Mouse (Mus musculus) hindbrain, embryonic 15.5 days (tissue): ENCODE measurements around the gene Tmem273. TPM values are rescaled to one million over a fixed set of nuclear protein-coding genes. Genes with fewer than 3 reads are reported as not detected.

Experiments used
- ATAC-seq: fragments of 200-750 bp; cut with Nextera tagmentation; 2 replicates; pipeline ENCODE4 v1.8.0; 2017; ENCODE audit warnings: low read depth, moderate number of reproducible peaks, moderate TSS enrichment; ENCODE audit not compliant: low FRiP score
- H3K27ac ChIP-seq: fragments of 300-500 bp; sonication (generic); replicated peaks from 2 replicates; pipeline ENCODE4 v1.5.1; 2015; ENCODE audit warnings: mild to moderate bottlenecking, inconsistent platforms
- H3K27me3 ChIP-seq: fragments of 300-500 bp; sonication (generic); 2 replicates; pipeline ENCODE4 v1.6.1; 2015; ENCODE audit warnings: control low read depth, inconsistent platforms
- H3K36me3 ChIP-seq: fragments of 300-500 bp; sonication (generic); 2 replicates; pipeline ENCODE4 v1.6.1; 2015; ENCODE audit warnings: control low read depth, inconsistent platforms
- H3K4me1 ChIP-seq: fragments of 300-500 bp; sonication (generic); replicated peaks from 2 replicates; pipeline ENCODE4 v1.6.1; 2015; ENCODE audit warnings: control low read depth, inconsistent platforms
- H3K4me2 ChIP-seq: fragments of 300-500 bp; sonication (generic); 2 replicates; pipeline ENCODE4 v1.6.1; 2015; ENCODE audit warnings: moderate library complexity, mild to moderate bottlenecking, inconsistent platforms
- H3K4me3 ChIP-seq: fragments of 300-500 bp; sonication (generic); 2 replicates; pipeline ENCODE4 v1.5.1; 2015; ENCODE audit warnings: mild to moderate bottlenecking, inconsistent platforms
- H3K9ac ChIP-seq: fragments of 300-500 bp; sonication (generic); 2 replicates; pipeline ENCODE4 v1.6.1; 2015; ENCODE audit warnings: inconsistent platforms
- H3K9me3 ChIP-seq: fragments of 300-500 bp; sonication (generic); 2 replicates; pipeline ENCODE4 v1.6.1; 2016; ENCODE audit warnings: control low read depth, inconsistent platforms
- WGBS: fragments of 180-500 bp; shearing (Covaris S2); methylation state at CpG from one replicate; pipeline ENCODE4 v1.1.7; 2015; 5-methylcytosine and 5-hydroxymethylcytosine counted together
- polyA plus RNA-seq: library from polyadenylated mRNA; unstranded; fragments of >200 nt; fragmentation: Nextera tagmentation; extraction: Ambion mirVana; gene quantifications from 2 replicates; pipeline ENCODE4 v1.2.1, GENCODE M21; 2015

Gene Tmem273
- polyA plus RNA-seq, 1 experiment from 2014 or later, result 0.23 TPM

- Histone ChIP-seq H3K4me2 (no peak overlapping the region), H3K9me3 (no peaks in the 10 kb centered on the region), H3K27ac (no peak overlapping the region), H3K4me1 (0 out of 2 replicates have a peak, but pooled peaks cover 4% of the 10 kb centered on the region), H3K9ac (no peak overlapping the region), H3K27me3 (no peaks in the 10 kb centered on the region), H3K36me3 (no peaks in the 10 kb centered on the region), H3K4me3 (no peak overlapping the region)
- WGBS, result 77% methylated on average over 4 of the region's 4 CpGs
- ATAC-seq, result no peak
Observed at GRCm38 (mm10) chr14:32816533-32816932, 30.8 kb downstream of the Tmem273 start.

GRCm38 (mm10) chr14:32817258-32817657 is 31.5 kb downstream of the Tmem273 start:
- no peak overlapping the region for H3K4me2 ChIP-seq
- H3K4me3 ChIP-seq, result no peak overlapping the region
- 60% methylated on average over 7 of the region's 7 CpGs for WGBS
- no peaks in the 10 kb centered on the region for H3K27me3 ChIP-seq
- no peak overlapping the region for H3K9ac ChIP-seq
- ATAC-seq, result no peak
- 0 out of 2 replicates have a peak, but pooled peaks cover 4% of the 10 kb centered on the region for H3K4me1 ChIP-seq
- H3K9me3 ChIP-seq, result no peaks in the 10 kb centered on the region
- no peak overlapping the region for H3K27ac ChIP-seq
- H3K36me3 ChIP-seq, result no peaks in the 10 kb centered on the region

GRCm38 (mm10) chr14:32819297-32819696 is 33.5 kb downstream of the Tmem273 start:
- Histone ChIP-seq H3K4me1 (0 out of 2 replicates have a peak, but pooled peaks cover 7% of the 10 kb centered on the region), H3K27me3 (no peaks in the 10 kb centered on the region), H3K4me2 (no peak overlapping the region), H3K36me3 (no peaks in the 10 kb centered on the region), H3K4me3 (no peak overlapping the region), H3K9me3 (no peaks in the 10 kb centered on the region), H3K27ac (no peak overlapping the region), H3K9ac (no peak overlapping the region)
- ATAC-seq, result 0 out of 2 replicates have a peak, but pooled peaks have one; percentile 11
- 62% methylated on average over 1 of the region's 1 CpGs for WGBS

GRCm38 (mm10) chr14:32822812-32823211 is 37.0 kb downstream of the Tmem273 start:
- ATAC-seq, result no peak
- Histone ChIP-seq H3K27me3 (no peaks in the 10 kb centered on the region), H3K9ac (no peak overlapping the region), H3K4me3 (no peak overlapping the region), H3K9me3 (no peaks in the 10 kb centered on the region), H3K36me3 (no peaks in the 10 kb centered on the region), H3K27ac (no peak overlapping the region), H3K4me2 (no peak overlapping the region), H3K4me1 (peaks cover 21% of the 10 kb centered on the region)
- 87% methylated on average over 4 of the region's 4 CpGs for WGBS

- H3K4me2 ChIP-seq, result no peak overlapping the region
- no peaks in the 10 kb centered on the region for H3K27me3 ChIP-seq
- no peak for ATAC-seq
- H3K36me3 ChIP-seq, result no peaks in the 10 kb centered on the region
- no peaks in the 10 kb centered on the region for H3K9me3 ChIP-seq
- peaks cover 17% of the 10 kb centered on the region for H3K4me1 ChIP-seq
- no peak overlapping the region for H3K4me3 ChIP-seq
- H3K9ac ChIP-seq, result no peak overlapping the region
- WGBS, result 82% methylated on average over 3 of the region's 3 CpGs
- H3K27ac ChIP-seq, result no peak overlapping the region
Observed at GRCm38 (mm10) chr14:32823861-32824260, 38.1 kb downstream of the Tmem273 start.

- ATAC-seq, result no peak
- Histone ChIP-seq H3K4me1 (peaks cover 17% of the 10 kb centered on the region), H3K27ac (no peak overlapping the region), H3K36me3 (no peaks in the 10 kb centered on the region), H3K27me3 (no peaks in the 10 kb centered on the region), H3K9ac (no peak overlapping the region), H3K4me2 (no peak overlapping the region), H3K4me3 (no peak overlapping the region), H3K9me3 (no peaks in the 10 kb centered on the region)
- 56% methylated on average over 14 of the region's 14 CpGs for WGBS
Observed at GRCm38 (mm10) chr14:32824267-32825150, 38.7 kb downstream of the Tmem273 start.

- H3K9me3 ChIP-seq, result no peaks in the 10 kb centered on the region
- no peak overlapping the region for H3K27ac ChIP-seq
- H3K4me1 ChIP-seq, result peaks cover 17% of the 10 kb centered on the region
- WGBS, result 7% methylated on average over 11 of the region's 11 CpGs
- H3K4me3 ChIP-seq, result no peak overlapping the region
- ATAC-seq, result peak; percentile 42; the same call in 1 of the 2 replicates
- H3K27me3 ChIP-seq, result no peaks in the 10 kb centered on the region
- H3K4me2 ChIP-seq, result peak overlapping the region; percentile 13; the same call in 1 of the 2 replicates
- no peak overlapping the region for H3K9ac ChIP-seq
- H3K36me3 ChIP-seq, result no peaks in the 10 kb centered on the region
Observed at GRCm38 (mm10) chr14:32825426-32826032, 39.8 kb downstream of the Tmem273 start.

- no peak overlapping the region for H3K4me3 ChIP-seq
- H3K9ac ChIP-seq, result no peak overlapping the region
- H3K9me3 ChIP-seq, result no peaks in the 10 kb centered on the region
- no peaks in the 10 kb centered on the region for H3K36me3 ChIP-seq
- H3K4me2 ChIP-seq, result no peak overlapping the region
- no peak for ATAC-seq
- 67% methylated on average over 4 of the region's 4 CpGs for WGBS
- H3K27me3 ChIP-seq, result no peaks in the 10 kb centered on the region
- peaks cover 17% of the 10 kb centered on the region for H3K4me1 ChIP-seq
- no peak overlapping the region for H3K27ac ChIP-seq
Observed at GRCm38 (mm10) chr14:32827165-32827564, 41.4 kb downstream of the Tmem273 start.

- 49% methylated on average over 6 of the region's 6 CpGs for WGBS
- no peak overlapping the region for H3K4me3 ChIP-seq
- no peak for ATAC-seq
- H3K9ac ChIP-seq, result no peak overlapping the region
- H3K36me3 ChIP-seq, result no peaks in the 10 kb centered on the region
- H3K27me3 ChIP-seq, result no peaks in the 10 kb centered on the region
- H3K4me1 ChIP-seq, result peaks cover 17% of the 10 kb centered on the region
- H3K27ac ChIP-seq, result no peak overlapping the region
- no peaks in the 10 kb centered on the region for H3K9me3 ChIP-seq
- H3K4me2 ChIP-seq, result no peak overlapping the region
Observed at GRCm38 (mm10) chr14:32827994-32828650, 42.4 kb downstream of the Tmem273 start.

GRCm38 (mm10) chr14:32833847-32834246 is 48.1 kb downstream of the Tmem273 start, which contains the start of gene Fam170b:
Gene Fam170b, plus strand, starts transcription at chr14:32833962.
- H3K27me3 ChIP-seq, result no peaks in the 10 kb centered on the region
- 84% methylated on average over 8 of the region's 8 CpGs for WGBS
- no peak within 1 kb of the TSS for H3K27ac ChIP-seq
- no peaks in the 10 kb centered on the region for H3K36me3 ChIP-seq
- no peak within 1 kb of the TSS for H3K4me2 ChIP-seq
- ATAC-seq, result no peak
- no peaks in the 10 kb centered on the region for H3K9me3 ChIP-seq
- no peaks in the 10 kb centered on the region for H3K4me1 ChIP-seq
- no peak within 1 kb of the TSS for H3K4me3 ChIP-seq
- H3K9ac ChIP-seq, result no peak within 1 kb of the TSS

GRCm38 (mm10) chr14:32835181-32835580 is 49.4 kb downstream of the Tmem273 start:
- H3K27ac ChIP-seq, result no peak overlapping the region
- WGBS, result 88% methylated on average over 14 of the region's 14 CpGs
- H3K36me3 ChIP-seq, result no peaks in the 10 kb centered on the region
- H3K9me3 ChIP-seq, result no peaks in the 10 kb centered on the region
- H3K9ac ChIP-seq, result no peak overlapping the region
- ATAC-seq, result no peak
- no peaks in the 10 kb centered on the region for H3K4me1 ChIP-seq
- no peak overlapping the region for H3K4me3 ChIP-seq
- no peak overlapping the region for H3K4me2 ChIP-seq
- H3K27me3 ChIP-seq, result no peaks in the 10 kb centered on the region

GRCm38 (mm10) chr14:32835596-32835995 is 49.8 kb downstream of the Tmem273 start:
- 86% methylated on average over 14 of the region's 14 CpGs for WGBS
- Histone ChIP-seq H3K9me3 (no peaks in the 10 kb centered on the region), H3K4me2 (no peak overlapping the region), H3K4me3 (no peak overlapping the region), H3K27ac (no peak overlapping the region), H3K4me1 (no peaks in the 10 kb centered on the region), H3K9ac (no peak overlapping the region), H3K36me3 (no peaks in the 10 kb centered on the region), H3K27me3 (no peaks in the 10 kb centered on the region)
- ATAC-seq, result no peak
